8 mouse cellular contexts compared by ENCODE assay signal in the genomic region with DNA sequence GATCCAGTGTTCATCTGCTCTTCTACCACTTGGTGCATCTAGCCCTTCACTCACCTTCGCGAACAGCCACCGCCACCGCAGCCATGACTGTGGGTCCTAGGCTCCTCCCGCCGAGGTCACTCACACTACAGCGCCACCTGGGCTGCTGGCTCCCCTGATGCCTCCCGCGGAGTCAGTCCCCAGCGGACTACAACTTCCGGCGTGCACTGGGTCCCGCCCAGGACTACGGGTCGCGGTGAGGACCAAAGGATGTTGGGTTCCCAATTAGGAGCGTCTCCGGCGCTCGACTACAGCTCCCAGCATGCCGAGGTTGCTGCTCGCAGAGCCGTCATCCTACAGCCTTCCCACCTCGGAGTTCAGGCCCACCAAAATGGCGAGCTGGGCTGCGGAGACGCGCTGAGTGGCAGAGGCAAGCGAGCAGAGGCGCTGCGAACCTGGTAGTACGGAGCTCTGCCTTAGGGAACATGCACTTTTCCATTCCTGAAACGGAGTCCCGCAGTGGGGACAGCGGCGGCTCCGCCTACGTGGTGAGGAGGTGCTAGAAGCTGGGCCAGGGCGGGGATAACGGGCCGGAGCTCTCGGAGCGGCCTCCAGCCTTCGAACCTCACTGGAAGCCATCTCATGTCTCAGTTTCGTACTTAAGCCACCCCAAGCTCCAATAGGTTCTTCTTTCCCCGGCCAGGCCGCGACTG. TPM values are rescaled to one million over a fixed set of nuclear protein-coding genes. Genes with fewer than 3 reads are reported as not detected.
A peak's percentile ranks its signal among the peaks of the same experiment; 100 is the strongest.
DNase-seq lines count a peak whose midpoint lies in the region; ATAC-seq and TF ChIP-seq lines count a peak whose summit lies in the region.

A gene (plus strand): TSS at position 289 of the 692 bp plus-strand sequence.
A gene (minus strand): TSS at position 492 of the 692 bp plus-strand sequence.

- H3K79me3 ChIP-seq in C2C12 (ENCODE audit: low read depth): peaks cover 19% of the 10 kb centered on the region

- peak; percentile 92 for ATAC-seq in heart, embryonic 11.5 days (replicated peaks; ENCODE audit: insufficient number of reproducible peaks, low FRiP score, low TSS enrichment)
- ATAC-seq in kidney, embryonic 16.5 days (ENCODE audit: low FRiP score, low TSS enrichment): peak; percentile 98

- peak within 1 kb of the TSS; percentile 82 for H3K4me2 ChIP-seq in heart, embryonic 11.5 days
- H3K4me2 ChIP-seq in kidney, embryonic 16.5 days (replicated peaks; ENCODE audit: low read depth, low read length): peak within 1 kb of the TSS; percentile 82
- H3K4me2 ChIP-seq in myocyte (ENCODE audit: low read depth): peak within 1 kb of the TSS; percentile 85

- H3ac ChIP-seq in C2C12 (ENCODE audit: control insufficient read depth, insufficient read length, low read depth) (peak within 1 kb of the TSS; percentile 77), myocyte (ENCODE audit: control insufficient read depth, insufficient read length) (peak within 1 kb of the TSS; percentile 62)

- DNase-seq in brain, embryonic 14.5 days (ENCODE audit: low read depth): peak; percentile 99
- peak; percentile 96 for DNase-seq in liver, adult 2 months (ENCODE audit: extremely low read depth, low read depth, low spot score)
- peak; percentile 99 for DNase-seq in splenic B cell, adult 2 months (ENCODE audit: low read depth, low spot score)

- peaks cover 65% of the 10 kb centered on the region for H3K36me3 ChIP-seq in C2C12 (ENCODE audit: control insufficient read depth, insufficient read depth)
- H3K36me3 ChIP-seq in erythroblast, embryonic 14.5 days (ENCODE audit: control insufficient read depth): peaks cover 71% of the 10 kb centered on the region
- H3K36me3 ChIP-seq in heart, embryonic 11.5 days (ENCODE audit: control insufficient read depth, insufficient read depth, low read length): peaks cover 29% of the 10 kb centered on the region
- peaks cover 57% of the 10 kb centered on the region for H3K36me3 ChIP-seq in kidney, embryonic 16.5 days (ENCODE audit: insufficient read depth, low read length)
- peaks cover 33% of the 10 kb centered on the region for H3K36me3 ChIP-seq in liver, adult 2 months (ENCODE audit: control insufficient read depth, insufficient read depth, low read length)
- peaks cover 23% of the 10 kb centered on the region for H3K36me3 ChIP-seq in myocyte (ENCODE audit: control insufficient read depth, insufficient read depth)
- H3K36me3 ChIP-seq in splenic B cell, adult 2 months (ENCODE audit: control insufficient read depth, insufficient read depth, low read length, poor library complexity, severe bottlenecking): peaks cover 14% of the 10 kb centered on the region

- H3K27ac ChIP-seq in heart, embryonic 11.5 days (ENCODE audit: low read depth, low read length): peak within 1 kb of the TSS; percentile 89
- peak within 1 kb of the TSS; percentile 88 for H3K27ac ChIP-seq in kidney, embryonic 16.5 days (ENCODE audit: low read length)
- H3K27ac ChIP-seq in liver, adult 2 months (replicated peaks; ENCODE audit: insufficient read depth, low read depth, low read length): peak within 1 kb of the TSS; percentile 80

- WGBS in heart, embryonic 11.5 days (ENCODE audit: insufficient replicate concordance): under 1% methylated on average over 48 of the region's 48 CpGs
- under 1% methylated on average over 48 of the region's 48 CpGs for WGBS in kidney, embryonic 16.5 days
- WGBS in liver, adult 2 months: under 1% methylated on average over 48 of the region's 48 CpGs

- peak; percentile 91 for TF ChIP-seq CTCF in C2C12 (IDR thresholded peaks at IDR 0.05; ENCODE audit: control insufficient read depth, insufficient read depth, insufficient read length)
- TF ChIP-seq CTCF in brain, embryonic 14.5 days (IDR thresholded peaks at IDR 0.05; ENCODE audit: borderline replicate concordance, extremely low read depth, insufficient read depth, insufficient read length): peak; percentile 38; the same call in 1 of the 2 replicates
- TF ChIP-seq CTCF in liver, adult 2 months (IDR thresholded peaks at IDR 0.05; ENCODE audit: low read depth, low read length): peak; percentile 51

- no peaks in the 10 kb centered on the region for H3K9me3 ChIP-seq in erythroblast, embryonic 14.5 days (ENCODE audit: control insufficient read depth, low read length)
- no peaks in the 10 kb centered on the region for H3K9me3 ChIP-seq in heart, embryonic 11.5 days (replicated peaks; ENCODE audit: control insufficient read depth, low read length)
- no peaks in the 10 kb centered on the region for H3K9me3 ChIP-seq in kidney, embryonic 16.5 days (ENCODE audit: low read length)

- H3K9ac ChIP-seq in heart, embryonic 11.5 days (ENCODE audit: low read depth, low read length): peak within 1 kb of the TSS; percentile 90
- peak within 1 kb of the TSS; percentile 86 for H3K9ac ChIP-seq in kidney, embryonic 16.5 days (replicated peaks; ENCODE audit: low read length)
- H3K9ac ChIP-seq in liver, adult 2 months (ENCODE audit: low read depth, low read length): peak within 1 kb of the TSS; percentile 80

- no peaks in the 10 kb centered on the region for H3K27me3 ChIP-seq in C2C12 (ENCODE audit: control insufficient read depth, insufficient read depth, insufficient read length)
- H3K27me3 ChIP-seq in erythroblast, embryonic 14.5 days (ENCODE audit: control insufficient read depth): no peaks in the 10 kb centered on the region
- H3K27me3 ChIP-seq in heart, embryonic 11.5 days (ENCODE audit: control insufficient read depth, insufficient read depth, low read length): no peaks in the 10 kb centered on the region
- no peaks in the 10 kb centered on the region for H3K27me3 ChIP-seq in kidney, embryonic 16.5 days (ENCODE audit: insufficient read depth, low read length)
- no peaks in the 10 kb centered on the region for H3K27me3 ChIP-seq in liver, adult 2 months (ENCODE audit: control insufficient read depth, insufficient read depth, low read length)
- no peaks in the 10 kb centered on the region for H3K27me3 ChIP-seq in myocyte (ENCODE audit: control insufficient read depth, insufficient read depth, insufficient read length)
- H3K27me3 ChIP-seq in splenic B cell, adult 2 months (ENCODE audit: control insufficient read depth, insufficient read depth, low read length, poor library complexity, severe bottlenecking): no peaks in the 10 kb centered on the region

- TF ChIP-seq POLR2A in brain, embryonic 14.5 days (IDR thresholded peaks at IDR 0.05; ENCODE audit: borderline replicate concordance, extremely low read depth, insufficient read depth, insufficient read length, poor library complexity, severe bottlenecking): 0 out of 2 replicates have a peak, but pooled peaks have one; percentile 9
- peak; percentile 41; the same call in 1 of the 2 replicates for TF ChIP-seq POLR2A in liver, adult 2 months (IDR thresholded peaks at IDR 0.05; ENCODE audit: extremely low read depth, insufficient read depth, low read length)
- peak; percentile 81 for TF ChIP-seq POLR2A in myocyte (IDR thresholded peaks at IDR 0.05; ENCODE audit: insufficient read length, low read depth)

- H3K4me3 ChIP-seq in C2C12 (ENCODE audit: insufficient read depth, poor library complexity, severe bottlenecking) (peak within 1 kb of the TSS; percentile 90), myocyte (peak within 1 kb of the TSS; percentile 95)
- H3K4me3 ChIP-seq in erythroblast, embryonic 14.5 days (replicated peaks): peak within 1 kb of the TSS; percentile 89
- H3K4me3 ChIP-seq in heart, embryonic 11.5 days (ENCODE audit: low read depth, low read length): peak within 1 kb of the TSS; percentile 73
- H3K4me3 ChIP-seq in kidney, embryonic 16.5 days (ENCODE audit: low read length): peak within 1 kb of the TSS; percentile 80
- peak within 1 kb of the TSS; percentile 78 for H3K4me3 ChIP-seq in liver, adult 2 months (ENCODE audit: insufficient read depth, low read depth, low read length)

- H3K79me2 ChIP-seq in C2C12 (ENCODE audit: control insufficient read depth, insufficient read depth) (peaks cover 40% of the 10 kb centered on the region), myocyte (ENCODE audit: control insufficient read depth, insufficient read depth) (peaks cover 12% of the 10 kb centered on the region)
- peaks cover 3% of the 10 kb centered on the region; the same call in 1 of the 2 replicates for H3K79me2 ChIP-seq in liver, adult 2 months (ENCODE audit: control insufficient read depth, insufficient read depth, low read length)

- peaks cover 51% of the 10 kb centered on the region for H3K4me1 ChIP-seq in erythroblast, embryonic 14.5 days (ENCODE audit: control insufficient read depth)
- H3K4me1 ChIP-seq in heart, embryonic 11.5 days (ENCODE audit: control insufficient read depth, insufficient read depth, low read length): peaks cover 11% of the 10 kb centered on the region
- H3K4me1 ChIP-seq in kidney, embryonic 16.5 days (ENCODE audit: insufficient read depth, low read length): peaks cover 17% of the 10 kb centered on the region
- peaks cover 5% of the 10 kb centered on the region for H3K4me1 ChIP-seq in liver, adult 2 months (ENCODE audit: control insufficient read depth, insufficient read depth, low read length)

TF ChIP-seq in C2C12, 6 proteins besides CTCF, POLR2A, EP300 and RAD21 (continues in another document):
- TF ChIP-seq FOSL1 (IDR thresholded peaks at IDR 0.05; ENCODE audit: insufficient read depth, low read length, poor library complexity, severe bottlenecking) (no peak), USF1 (IDR thresholded peaks at IDR 0.05; ENCODE audit: low read depth) (no peak)

TF ChIP-seq in myocyte, 11 proteins besides CTCF, POLR2A, EP300 and RAD21 (continues in another document):
- TF ChIP-seq USF1 (IDR thresholded peaks at IDR 0.05; ENCODE audit: low read depth) (no peak), SRF (IDR thresholded peaks at IDR 0.05; ENCODE audit: control insufficient read depth, insufficient read length, low read depth) (peak; percentile 92), MYOD1 (IDR thresholded peaks at IDR 0.05; ENCODE audit: control insufficient read depth in 1 of 3, insufficient read length in 2 of 3, low read depth in 2 of 3) (peak in 2 of 3 experiments; percentile 44 to 54)

RNA-seq across cellular contexts. Expression of the first gene that starts in this region (rescaled TPM):
- polyA plus RNA-seq in C2C12 (2012; fragmentation: generic; extraction: Trizol): 115 TPM
- 96.8 and 110 TPM in 2 replicates for polyA plus RNA-seq in brain, embryonic 14.5 days (2012; rRNA removed)
- 2.7 and 2.9 TPM in 2 replicates for polyA plus RNA-seq in erythroblast, embryonic 14.5 days (2012)
- 115 and 122 TPM in 2 replicates for polyA plus RNA-seq in heart, embryonic 11.5 days (2014; fragmentation: Nextera tagmentation; extraction: Ambion mirVana)
- 151 and 165 TPM in 2 replicates for polyA plus RNA-seq in kidney, embryonic 16.5 days (2015; fragmentation: Nextera tagmentation; extraction: Ambion mirVana)
- 13.3 and 13.7 TPM in 2 replicates for total RNA-seq in liver, adult 2 months (2014; rRNA removed)
- polyA plus RNA-seq in liver, adult 2 months (2012; rRNA removed): 19.1 and 22.5 TPM in 2 replicates
- polyA plus RNA-seq in myocyte (2012; fragmentation: generic; extraction: Trizol): 138 TPM

RNA-seq across cellular contexts. Expression of the second gene that starts in this region (rescaled TPM):
- polyA plus RNA-seq in C2C12 (2012; fragmentation: generic; extraction: Trizol): 46.8 TPM
- polyA plus RNA-seq in brain, embryonic 14.5 days (2012; rRNA removed): 53.3 and 58.6 TPM in 2 replicates
- polyA plus RNA-seq in erythroblast, embryonic 14.5 days (2012): 32.5 and 34.0 TPM in 2 replicates
- 56.7 and 58.6 TPM in 2 replicates for polyA plus RNA-seq in heart, embryonic 11.5 days (2014; fragmentation: Nextera tagmentation; extraction: Ambion mirVana)
- polyA plus RNA-seq in kidney, embryonic 16.5 days (2015; fragmentation: Nextera tagmentation; extraction: Ambion mirVana): 76.1 and 81.5 TPM in 2 replicates
- total RNA-seq in liver, adult 2 months (2014; rRNA removed): 18.5 and 18.7 TPM in 2 replicates
- 47.2 and 51.0 TPM in 2 replicates for polyA plus RNA-seq in liver, adult 2 months (2012; rRNA removed)
- polyA plus RNA-seq in myocyte (2012; fragmentation: generic; extraction: Trizol): 60.2 TPM

Comparison
In these comparisons a context has a peak if more than half of its experiments do, and no peak if none do; other contexts are left out.
1. Peak in every context shown above with its lines: DNase-seq, ATAC-seq, H3K4me3 ChIP-seq and H3K27ac ChIP-seq.
2. CTCF ChIP-seq: peak in every context shown above with its lines; median percentile 91 in C2C12; 51 in liver, adult 2 months; 38 in brain, embryonic 14.5 days.
3. POLR2A ChIP-seq: peak in every context shown above with its lines; median percentile 81 in myocyte; 41 in liver, adult 2 months; 9 in brain, embryonic 14.5 days.